Mouse (Mus musculus) embryonic facial prominence, embryonic 11.5 days (tissue): ENCODE results near the gene Ppp2r3a. TPM values are rescaled to one million over a fixed set of nuclear protein-coding genes. Genes with fewer than 3 reads are reported as not detected.

Experiments used
- ATAC-seq: fragments of 200-750 bp; cut with Nextera tagmentation; replicated peaks from 2 replicates; pipeline ENCODE4 v1.8.0; 2017; ENCODE audit warnings: low read depth; ENCODE audit not compliant: insufficient number of reproducible peaks, low FRiP score, low TSS enrichment
- DNase-seq: peaks from one replicate; pipeline ENCODE4 v3.0.0-alpha.2; 2015; ENCODE audit warnings: low spot score
- H3K27ac ChIP-seq: fragments of 300-500 bp; sonication (generic); replicated peaks from 2 replicates; pipeline ENCODE4 v1.5.1; 2014; ENCODE audit warnings: mild to moderate bottlenecking, low read depth, low read length, control low read depth
- H3K27me3 ChIP-seq: fragments of 300-500 bp; sonication (generic); 2 replicates; pipeline ENCODE4 v1.6.1; 2014; ENCODE audit warnings: mild to moderate bottlenecking, low read length, moderate library complexity, mixed read lengths; ENCODE audit not compliant: control insufficient read depth, insufficient read depth
- H3K36me3 ChIP-seq: fragments of 300-500 bp; sonication (generic); replicated peaks from 2 replicates; pipeline ENCODE4 v1.6.1; 2014; ENCODE audit warnings: low read depth, mild to moderate bottlenecking, low read length, moderate library complexity, mixed read lengths; ENCODE audit not compliant: control insufficient read depth, insufficient read depth
- H3K4me1 ChIP-seq: fragments of 300-500 bp; sonication (generic); 2 replicates; pipeline ENCODE4 v1.6.1; 2014; ENCODE audit warnings: low read length, mixed read lengths; ENCODE audit not compliant: control insufficient read depth, insufficient read depth
- H3K4me2 ChIP-seq: fragments of 300-500 bp; sonication (generic); 2 replicates; pipeline ENCODE4 v1.6.1; 2014; ENCODE audit warnings: low read depth, mild to moderate bottlenecking, control low read depth, low read length, moderate library complexity
- H3K4me3 ChIP-seq: fragments of 300-500 bp; sonication (generic); 2 replicates; pipeline ENCODE4 v1.5.1; 2014; ENCODE audit warnings: low read depth, low read length, control low read depth
- H3K9ac ChIP-seq: fragments of 300-500 bp; sonication (generic); replicated peaks from 2 replicates; pipeline ENCODE4 v1.6.1; 2014; ENCODE audit warnings: mild to moderate bottlenecking, control low read depth, low read length
- H3K9me3 ChIP-seq: fragments of 300-500 bp; sonication (generic); replicated peaks from 2 replicates; pipeline ENCODE4 v1.6.1; 2016; ENCODE audit warnings: mild to moderate bottlenecking, low read length, inconsistent platforms, mixed read lengths; ENCODE audit not compliant: control insufficient read depth
- WGBS: fragments of 180-500 bp; shearing (Covaris S2); extraction: QIAGEN DNeasy Blood & Tissue Kit; methylation state at CpG from one replicate; pipeline ENCODE4 v1.1.7; 2014; 5-methylcytosine and 5-hydroxymethylcytosine counted together
- polyA plus RNA-seq: library from polyadenylated mRNA; unstranded; fragments of >200 nt; fragmentation: Nextera tagmentation; extraction: Ambion mirVana; gene quantifications from 2 replicates; pipeline ENCODE4 v1.2.1, GENCODE M21; 2014

Ppp2r3a gene
- polyA plus RNA-seq, 1 experiment from 2014 or later: 17.3 TPM

DNA sequence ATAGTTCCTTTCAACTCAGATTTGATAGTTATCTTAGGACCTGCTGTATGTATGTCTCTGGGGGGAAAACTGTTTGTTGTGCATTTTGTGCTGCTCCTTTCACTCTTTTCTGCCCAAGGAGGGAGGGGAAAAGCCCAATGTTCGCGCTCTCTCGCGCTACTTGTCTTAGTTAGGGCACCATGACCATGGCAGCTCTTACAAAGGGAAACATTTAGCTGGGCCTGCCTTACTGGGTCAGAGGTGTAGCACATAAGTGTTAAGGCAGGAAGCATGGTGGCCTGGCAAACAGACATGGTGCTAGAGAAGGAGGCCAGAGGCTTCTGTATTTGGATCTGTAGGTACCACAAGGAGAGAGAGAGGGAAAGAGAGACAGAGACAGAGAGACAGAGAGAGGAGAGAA, 173.0 kb downstream of the Ppp2r3a start:
- no peak overlapping the region for H3K9ac ChIP-seq
- H3K4me2 ChIP-seq: no peak overlapping the region
- H3K27ac ChIP-seq: no peak overlapping the region
- no peaks in the 10 kb centered on the region for H3K36me3 ChIP-seq
- DNase-seq (no peak), ATAC-seq (no peak)
- H3K4me1 ChIP-seq: no peaks in the 10 kb centered on the region
- no peaks in the 10 kb centered on the region for H3K27me3 ChIP-seq
- H3K9me3 ChIP-seq: no peaks in the 10 kb centered on the region
- H3K4me3 ChIP-seq: no peak overlapping the region
- 80% methylated on average over 4 of the region's 4 CpGs for WGBS

DNA sequence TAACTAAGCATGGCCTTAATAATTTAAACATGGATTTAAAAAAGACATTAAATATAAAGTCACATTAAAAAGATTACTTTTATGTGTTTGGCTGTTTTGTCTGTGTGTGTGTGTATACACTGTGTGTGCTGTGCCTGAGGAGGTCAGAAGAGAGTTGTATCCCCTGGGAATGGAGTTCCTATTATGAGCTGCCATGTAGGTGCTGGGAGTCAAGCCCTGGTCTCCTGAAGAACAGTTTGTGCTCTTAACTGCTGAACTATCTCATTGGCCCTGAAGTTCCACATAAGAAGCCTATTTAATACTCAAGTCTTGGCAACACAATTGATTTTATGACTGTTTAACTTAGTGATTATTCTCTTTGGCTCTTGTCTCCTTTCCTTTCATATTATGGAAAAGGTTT, 174.1 kb downstream of the Ppp2r3a start:
- Histone ChIP-seq H3K4me3 (peak overlapping the region; percentile 80), H3K36me3 (no peaks in the 10 kb centered on the region), H3K9me3 (no peaks in the 10 kb centered on the region), H3K27me3 (no peaks in the 10 kb centered on the region), H3K4me1 (no peaks in the 10 kb centered on the region), H3K9ac (no peak overlapping the region), H3K4me2 (peak overlapping the region; percentile 73), H3K27ac (no peak overlapping the region)
- DNase-seq (no peak), ATAC-seq (no peak)

DNA sequence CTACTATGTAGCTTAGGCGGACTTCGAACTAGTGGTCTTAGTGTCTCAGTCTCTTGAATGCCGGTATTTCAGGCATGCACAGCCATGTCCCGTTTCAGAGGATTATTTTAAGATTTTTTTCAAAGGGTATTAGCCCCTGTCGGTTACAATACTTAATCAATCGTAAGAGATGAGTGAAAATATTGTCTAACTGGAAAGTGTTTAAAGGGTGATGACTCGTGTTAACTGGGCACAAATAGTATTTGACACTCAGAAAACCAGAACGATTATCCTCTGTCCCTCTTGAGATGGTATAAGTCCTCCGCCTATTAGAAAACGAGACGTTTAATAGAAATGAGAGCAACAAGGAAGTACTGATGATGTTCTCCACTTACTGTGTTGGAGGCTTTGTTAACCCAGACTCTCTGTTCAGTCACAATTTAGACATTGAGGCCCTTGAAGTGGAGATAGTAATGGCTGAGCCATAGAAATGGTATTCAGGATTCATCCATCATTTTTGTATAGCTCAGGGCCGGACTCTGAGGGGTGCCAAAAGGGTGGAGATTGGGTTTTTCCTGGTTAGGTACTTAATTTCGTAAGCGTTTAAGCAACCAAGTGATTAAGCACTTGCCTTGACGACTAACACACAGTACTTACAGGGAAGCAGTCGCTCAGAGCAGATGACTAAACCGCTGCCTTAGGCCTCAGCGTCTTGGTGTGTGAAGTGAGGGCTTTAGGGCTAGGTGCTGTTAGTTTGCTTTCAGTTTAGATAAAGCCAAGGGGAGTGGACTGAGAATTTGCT, 175.3 kb downstream of the Ppp2r3a start:
- H3K27me3 ChIP-seq: no peaks in the 10 kb centered on the region
- peak overlapping the region; percentile 80 for H3K4me3 ChIP-seq
- H3K4me1 ChIP-seq: no peaks in the 10 kb centered on the region
- no peak for ATAC-seq
- WGBS: 2% methylated on average over 18 of the region's 18 CpGs
- peak overlapping the region; percentile 98 for H3K9ac ChIP-seq
- no peaks in the 10 kb centered on the region for H3K9me3 ChIP-seq
- no peak overlapping the region for H3K27ac ChIP-seq
- DNase-seq: no peak
- no peaks in the 10 kb centered on the region for H3K36me3 ChIP-seq
- H3K4me2 ChIP-seq: peak overlapping the region; percentile 73

DNA sequence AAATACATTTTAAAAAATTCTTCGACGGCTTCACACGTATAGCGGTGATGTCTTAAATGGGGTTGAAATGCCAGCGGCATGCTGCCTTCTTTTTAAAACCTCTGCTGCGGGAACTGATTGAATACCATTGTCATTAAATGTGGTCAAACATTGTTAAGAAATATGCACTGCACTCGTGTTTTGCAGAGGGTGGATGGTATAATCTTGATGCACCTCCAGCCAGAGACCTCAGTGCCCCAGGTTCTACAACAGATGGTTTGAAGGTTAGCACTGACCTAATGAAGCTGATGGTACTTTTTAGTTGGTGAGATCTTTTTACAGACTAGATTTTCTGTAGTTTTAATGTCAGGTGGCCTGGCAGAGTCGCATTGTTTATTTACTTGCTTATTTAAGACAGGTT, 175.9 kb downstream of the Ppp2r3a start:
- Histone ChIP-seq H3K27me3 (no peaks in the 10 kb centered on the region), H3K27ac (no peak overlapping the region), H3K9me3 (no peaks in the 10 kb centered on the region), H3K9ac (peak overlapping the region; percentile 98), H3K4me3 (peak overlapping the region; percentile 80), H3K4me1 (no peaks in the 10 kb centered on the region), H3K4me2 (peak overlapping the region; percentile 73), H3K36me3 (no peaks in the 10 kb centered on the region)
- WGBS: 1% methylated on average over 8 of the region's 8 CpGs
- DNase-seq (no peak), ATAC-seq (no peak)

DNA sequence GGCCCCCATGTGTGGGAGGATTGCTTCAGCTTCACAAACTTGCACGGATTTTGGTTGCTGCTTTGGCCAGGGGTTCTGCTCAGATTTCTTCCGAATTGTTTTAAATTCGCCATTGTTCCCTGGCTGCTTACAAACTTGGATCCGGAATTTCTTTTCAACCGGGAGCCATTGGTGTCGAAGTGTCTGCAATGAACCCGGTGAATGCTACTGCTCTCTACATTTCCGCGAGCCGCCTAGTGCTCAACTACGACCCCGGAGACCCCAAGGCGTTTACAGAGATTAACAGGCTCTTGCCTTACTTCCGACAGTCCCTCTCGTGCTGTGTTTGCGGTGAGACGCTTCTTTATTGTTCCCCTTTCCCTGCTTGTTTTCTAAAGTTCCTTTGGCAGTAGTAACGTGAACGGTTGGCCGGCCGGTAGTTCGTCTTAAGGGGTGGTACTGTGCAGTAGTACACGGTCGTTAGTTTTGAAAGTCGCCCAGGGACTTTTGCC, 176.5 kb downstream of the Ppp2r3a start:
- DNase-seq (peak; percentile 53), ATAC-seq (no peak)
- under 1% methylated on average over 25 of the region's 25 CpGs for whole genome bisulfite sequencing
- H3K27ac ChIP-seq: peak overlapping the region; percentile 97
- H3K9me3 ChIP-seq: no peaks in the 10 kb centered on the region
- H3K36me3 ChIP-seq: no peaks in the 10 kb centered on the region
- peak overlapping the region; percentile 80 for H3K4me3 ChIP-seq
- H3K27me3 ChIP-seq: no peaks in the 10 kb centered on the region
- H3K4me1 ChIP-seq: no peaks in the 10 kb centered on the region
- peak overlapping the region; percentile 98 for H3K9ac ChIP-seq
- peak overlapping the region; percentile 73 for H3K4me2 ChIP-seq

DNA sequence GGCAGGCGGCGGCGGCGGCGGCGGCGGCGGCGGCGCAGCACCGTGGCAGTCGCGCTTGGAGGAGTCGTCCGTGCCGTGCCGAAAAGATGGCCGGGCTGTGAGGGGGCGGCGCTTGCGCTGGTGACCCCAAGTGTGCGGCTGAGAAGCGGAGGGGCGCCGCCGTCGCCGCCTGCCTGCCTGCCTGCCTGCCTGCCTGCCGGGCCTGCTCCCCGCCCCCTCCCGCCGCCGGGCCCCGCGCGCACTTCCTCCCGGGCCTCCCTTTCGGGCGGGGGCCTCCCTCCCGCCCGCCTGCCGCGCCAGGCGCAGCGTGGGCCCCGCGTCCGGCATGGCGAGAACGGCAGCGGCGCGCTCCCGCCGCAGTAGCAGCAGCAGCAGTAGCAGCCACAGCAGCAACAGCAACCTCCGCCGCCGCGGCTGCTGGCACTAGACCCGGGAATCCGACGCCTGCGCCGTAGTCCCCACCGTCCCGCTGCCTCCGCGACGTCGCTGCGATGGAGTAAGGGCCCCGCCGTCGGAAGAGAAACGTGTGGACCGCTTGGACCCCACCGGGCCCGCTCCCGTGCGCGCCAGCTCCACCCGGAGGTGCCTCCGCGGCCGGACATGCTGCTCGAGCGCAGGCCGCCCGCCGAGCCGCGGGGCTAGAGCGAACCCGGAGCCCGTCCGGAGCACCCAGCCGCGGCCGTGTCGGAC, 177.1 kb downstream of the Ppp2r3a start:
- Histone ChIP-seq H3K9me3 (no peaks in the 10 kb centered on the region), H3K27me3 (no peaks in the 10 kb centered on the region), H3K27ac (peak overlapping the region; percentile 97), H3K9ac (peak overlapping the region; percentile 98), H3K4me1 (no peaks in the 10 kb centered on the region), H3K4me2 (peak overlapping the region; percentile 73), H3K4me3 (peak overlapping the region; percentile 80), H3K36me3 (no peaks in the 10 kb centered on the region)
- DNase-seq (peak; percentile 77), ATAC-seq (peak; percentile 74)
- WGBS: 1% methylated on average over 43 of the region's 100 CpGs

DNA sequence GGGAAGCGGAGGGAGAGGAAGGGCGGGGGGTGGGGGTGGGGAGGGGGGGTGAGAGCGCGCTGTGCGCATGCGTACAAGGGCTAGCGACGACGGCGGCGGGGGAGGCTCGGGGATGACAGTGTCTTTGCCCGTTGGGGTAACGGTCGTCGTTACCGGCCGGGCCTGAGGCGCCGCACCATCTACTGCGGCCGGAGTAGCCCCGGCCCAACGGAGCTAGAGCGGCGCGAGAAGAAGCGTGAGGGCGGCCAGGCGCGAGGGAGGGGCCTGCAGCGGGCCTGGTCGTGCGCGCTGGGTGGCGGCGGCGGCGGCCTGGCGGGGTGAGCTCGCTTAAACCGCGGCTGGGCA, 177.6 kb downstream of the Ppp2r3a start, which contains the start of gene Msl2:
TSS of gene Msl2 (plus strand) at position 115 of the 345 bp plus-strand sequence.
- ATAC-seq: peak; percentile 77; the same call in 1 of the 2 replicates
- WGBS: under 1% methylated on average over 39 of the region's 43 CpGs
- no peak for DNase-seq
- no peaks in the 10 kb centered on the region for H3K36me3 ChIP-seq
- peak within 1 kb of the TSS; percentile 98 for H3K9ac ChIP-seq
- H3K27me3 ChIP-seq: no peaks in the 10 kb centered on the region
- peak within 1 kb of the TSS; percentile 73 for H3K4me2 ChIP-seq
- H3K27ac ChIP-seq: peak within 1 kb of the TSS; percentile 97
- H3K4me3 ChIP-seq: peak within 1 kb of the TSS; percentile 80
- no peaks in the 10 kb centered on the region for H3K9me3 ChIP-seq
- H3K4me1 ChIP-seq: no peaks in the 10 kb centered on the region
